Mouse (Mus musculus): ENCODE data around the gene Rph3al. TPM values are rescaled to one million over a fixed set of nuclear protein-coding genes. Genes with fewer than 3 reads are reported as not detected.

Rph3al gene
- polyA plus RNA-seq, 1 experiment: 12.6 TPM

DNA sequence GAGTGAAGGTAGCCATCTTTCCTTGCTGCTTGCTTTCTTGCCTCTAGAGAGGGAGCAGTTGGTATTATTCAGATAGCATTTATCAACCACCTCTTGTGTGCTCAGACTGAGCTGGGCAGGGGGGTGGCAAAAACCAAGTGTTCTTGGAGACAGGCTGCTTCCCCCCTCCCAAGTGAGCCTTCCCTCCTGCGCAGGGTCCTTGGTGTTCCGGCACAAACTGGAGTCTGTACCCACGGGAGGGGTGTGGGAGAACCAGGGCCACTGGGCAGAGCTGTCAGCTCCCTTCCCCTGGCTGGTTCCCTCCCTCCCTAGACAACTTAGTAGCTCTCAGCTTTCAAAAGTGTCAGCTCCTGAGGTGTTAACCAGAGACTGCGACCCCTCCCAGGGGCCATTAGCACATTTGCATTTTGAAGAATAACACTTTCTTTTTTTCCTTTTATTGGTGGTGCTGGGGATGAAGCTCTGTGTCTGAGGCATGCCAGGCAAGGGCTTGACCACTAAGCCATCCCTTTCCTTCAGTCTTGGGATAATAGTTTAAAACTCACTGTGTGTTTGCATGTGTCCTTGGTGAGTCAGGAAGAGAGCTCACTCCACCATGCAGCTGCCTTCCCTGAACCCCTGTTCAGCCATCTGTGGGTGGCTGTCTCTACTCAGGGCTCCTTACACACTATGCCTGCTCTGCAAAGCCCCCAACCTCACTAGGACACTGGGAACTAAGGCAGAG, 73.5 kb downstream of the Rph3al start:
- no peaks in the 10 kb centered on the region for H3K27me3 ChIP-seq (replicated peaks; ENCODE audit: control insufficient read depth, insufficient read depth, low read length)
- TF ChIP-seq POLR2A (IDR thresholded peaks at IDR 0.05; ENCODE audit: low read depth, low read length) (no peak), CTCF (conservative IDR thresholded peaks at IDR 0.05; ENCODE audit: insufficient read depth, insufficient read length, low read depth, low read length) (no peak)
- no peak for DNase-seq
- no peaks in the 10 kb centered on the region for H3K4me1 ChIP-seq (ENCODE audit: control insufficient read depth, insufficient read depth, low read length)
- WGBS: 74% methylated on average over 4 of the region's 4 CpGs
- H3K27ac ChIP-seq (ENCODE audit: insufficient read depth, low read depth, low read length): no peak overlapping the region
- no peak overlapping the region for H3K4me3 ChIP-seq (ENCODE audit: insufficient read depth, low read depth, low read length)
- no peaks in the 10 kb centered on the region for H3K36me3 ChIP-seq (ENCODE audit: control insufficient read depth, insufficient read depth, low read length)

DNA sequence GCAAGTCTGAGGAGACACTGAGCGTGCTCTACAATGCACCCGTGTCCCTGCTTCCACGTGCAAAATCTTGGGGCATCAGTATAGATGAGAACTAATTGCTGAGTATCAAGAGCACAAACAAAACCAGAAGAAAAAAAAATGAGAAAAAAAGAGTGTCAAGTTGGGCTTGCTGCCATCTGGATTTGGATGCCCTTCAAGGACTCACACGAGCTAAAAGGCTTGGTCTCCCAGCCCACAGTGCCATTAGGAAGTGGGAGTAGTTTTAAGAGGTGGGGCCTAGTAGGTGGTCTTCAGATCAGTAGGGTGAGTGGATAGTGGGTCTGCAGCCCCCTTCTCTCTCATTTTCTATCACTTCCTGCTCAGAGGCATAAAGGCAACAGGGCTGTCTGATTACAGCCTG, 75.8 kb downstream of the Rph3al start:
- H3K4me1 ChIP-seq (ENCODE audit: control insufficient read depth, insufficient read depth, low read length): no peaks in the 10 kb centered on the region
- DNase-seq: no peak
- no peaks in the 10 kb centered on the region for H3K27me3 ChIP-seq (replicated peaks; ENCODE audit: control insufficient read depth, insufficient read depth, low read length)
- TF ChIP-seq POLR2A (IDR thresholded peaks at IDR 0.05; ENCODE audit: low read depth, low read length) (no peak), CTCF (conservative IDR thresholded peaks at IDR 0.05; ENCODE audit: insufficient read depth, insufficient read length, low read depth, low read length) (no peak)
- WGBS: 72% methylated on average over 4 of the region's 4 CpGs
- no peaks in the 10 kb centered on the region for H3K36me3 ChIP-seq (ENCODE audit: control insufficient read depth, insufficient read depth, low read length)
- no peak overlapping the region for H3K27ac ChIP-seq (ENCODE audit: insufficient read depth, low read depth, low read length)
- H3K4me3 ChIP-seq (ENCODE audit: insufficient read depth, low read depth, low read length): no peak overlapping the region

DNA sequence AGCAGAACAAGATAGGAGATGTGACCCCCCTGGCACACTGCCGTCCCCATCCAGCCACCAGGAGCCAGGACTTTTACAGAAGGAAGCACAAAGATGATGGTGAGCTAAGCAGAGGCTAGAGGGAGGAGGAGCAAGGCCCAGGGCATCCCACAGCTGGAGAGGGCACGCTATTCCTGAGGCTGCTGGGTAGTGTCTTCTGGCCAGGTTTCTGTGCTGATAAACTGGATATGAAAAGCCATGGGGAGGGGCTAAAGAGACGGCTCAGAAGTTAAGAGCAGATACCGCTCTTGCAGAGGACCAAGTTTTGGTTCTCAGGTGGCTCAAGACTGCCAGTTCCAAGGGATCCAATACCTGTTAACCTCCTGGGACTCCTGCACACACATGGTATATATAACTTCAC, 76.6 kb downstream of the Rph3al start:
- no peak for DNase-seq
- H3K4me1 ChIP-seq (ENCODE audit: control insufficient read depth, insufficient read depth, low read length): no peaks in the 10 kb centered on the region
- H3K27me3 ChIP-seq (replicated peaks; ENCODE audit: control insufficient read depth, insufficient read depth, low read length): no peaks in the 10 kb centered on the region
- no peak overlapping the region for H3K4me3 ChIP-seq (ENCODE audit: insufficient read depth, low read depth, low read length)
- H3K27ac ChIP-seq (ENCODE audit: insufficient read depth, low read depth, low read length): no peak overlapping the region
- no peaks in the 10 kb centered on the region for H3K36me3 ChIP-seq (ENCODE audit: control insufficient read depth, insufficient read depth, low read length)
- WGBS: 62% methylated on average over 4 of the region's 4 CpGs
- TF ChIP-seq POLR2A (IDR thresholded peaks at IDR 0.05; ENCODE audit: low read depth, low read length) (no peak), CTCF (conservative IDR thresholded peaks at IDR 0.05; ENCODE audit: insufficient read depth, insufficient read length, low read depth, low read length) (no peak)

DNA sequence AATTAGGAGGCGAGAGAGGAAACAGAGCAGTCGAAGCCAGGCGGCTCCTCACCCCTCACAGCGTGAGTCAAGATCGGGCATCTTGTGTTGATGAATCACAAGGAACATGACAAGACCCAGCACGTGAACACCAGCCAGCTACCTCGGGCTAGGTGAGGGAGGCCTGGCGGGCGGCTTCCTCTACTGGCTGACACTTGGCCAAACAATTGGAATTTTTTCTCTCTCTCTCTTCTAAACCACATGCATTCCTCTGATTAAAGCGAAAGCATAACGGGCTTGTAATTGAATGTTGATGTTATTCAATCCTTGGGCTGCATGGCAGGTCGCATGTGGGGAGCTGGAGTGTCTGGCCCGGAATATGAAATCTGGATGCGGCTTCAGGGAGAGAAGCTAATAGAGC, 77.0 kb downstream of the Rph3al start:
- Histone ChIP-seq H3K4me3 (ENCODE audit: insufficient read depth, low read depth, low read length) (no peak overlapping the region), H3K27ac (ENCODE audit: insufficient read depth, low read depth, low read length) (no peak overlapping the region), H3K4me1 (ENCODE audit: control insufficient read depth, insufficient read depth, low read length) (no peaks in the 10 kb centered on the region), H3K36me3 (ENCODE audit: control insufficient read depth, insufficient read depth, low read length) (no peaks in the 10 kb centered on the region), H3K27me3 (replicated peaks; ENCODE audit: control insufficient read depth, insufficient read depth, low read length) (no peaks in the 10 kb centered on the region)
- no peak for DNase-seq
- 58% methylated on average over 14 of the region's 14 CpGs for WGBS
- TF ChIP-seq POLR2A (IDR thresholded peaks at IDR 0.05; ENCODE audit: low read depth, low read length) (no peak), CTCF (conservative IDR thresholded peaks at IDR 0.05; ENCODE audit: insufficient read depth, insufficient read length, low read depth, low read length) (no peak)

DNA sequence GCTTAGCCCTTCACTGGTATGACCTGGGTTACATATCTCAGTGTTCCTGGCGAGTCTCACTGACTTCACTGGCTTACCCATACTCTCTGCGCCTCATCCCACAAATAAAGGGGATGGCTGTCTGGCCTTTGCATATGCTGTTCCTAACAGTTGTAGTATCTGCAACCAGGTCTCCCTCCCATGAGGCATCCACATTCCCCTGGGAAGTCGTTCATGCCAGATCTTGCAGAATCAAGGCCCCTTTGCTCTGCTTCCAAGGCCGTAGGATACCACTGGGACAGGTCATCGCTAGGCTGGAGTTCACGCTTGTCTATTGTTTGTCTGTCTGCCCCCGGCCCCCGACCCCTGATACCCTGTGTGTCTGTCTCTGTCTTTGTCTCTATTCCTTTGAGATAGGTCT, 78.8 kb downstream of the Rph3al start:
- Histone ChIP-seq H3K27me3 (replicated peaks; ENCODE audit: control insufficient read depth, insufficient read depth, low read length) (no peaks in the 10 kb centered on the region), H3K36me3 (ENCODE audit: control insufficient read depth, insufficient read depth, low read length) (no peaks in the 10 kb centered on the region), H3K4me1 (ENCODE audit: control insufficient read depth, insufficient read depth, low read length) (no peaks in the 10 kb centered on the region), H3K4me3 (ENCODE audit: insufficient read depth, low read depth, low read length) (no peak overlapping the region), H3K27ac (ENCODE audit: insufficient read depth, low read depth, low read length) (no peak overlapping the region)
- no peak for DNase-seq
- TF ChIP-seq CTCF (conservative IDR thresholded peaks at IDR 0.05; ENCODE audit: insufficient read depth, insufficient read length, low read depth, low read length) (no peak), POLR2A (IDR thresholded peaks at IDR 0.05; ENCODE audit: low read depth, low read length) (no peak)
- WGBS: 90% methylated on average over 8 of the region's 8 CpGs

DNA sequence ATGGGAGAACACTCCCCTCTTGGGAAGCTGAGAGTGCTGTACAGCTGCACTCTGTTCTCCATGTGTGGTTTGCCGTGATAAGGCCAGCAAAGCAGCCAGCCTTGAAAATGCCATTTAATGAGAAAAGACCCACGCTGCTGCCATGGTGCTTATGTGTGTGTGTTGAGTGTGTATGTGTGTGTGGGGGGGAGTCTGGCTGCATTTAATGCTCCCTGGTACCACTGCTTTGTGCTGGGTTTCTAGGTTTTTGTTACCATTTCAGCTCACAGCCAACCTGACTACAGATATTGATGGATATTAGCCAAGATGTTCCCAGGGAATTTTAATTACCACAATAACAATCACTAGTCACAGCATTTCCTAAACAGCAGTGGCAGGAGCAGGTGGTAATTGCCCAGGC, 79.3 kb downstream of the Rph3al start:
- Histone ChIP-seq H3K4me1 (ENCODE audit: control insufficient read depth, insufficient read depth, low read length) (no peaks in the 10 kb centered on the region), H3K27me3 (replicated peaks; ENCODE audit: control insufficient read depth, insufficient read depth, low read length) (no peaks in the 10 kb centered on the region), H3K4me3 (ENCODE audit: insufficient read depth, low read depth, low read length) (no peak overlapping the region), H3K27ac (ENCODE audit: insufficient read depth, low read depth, low read length) (no peak overlapping the region), H3K36me3 (ENCODE audit: control insufficient read depth, insufficient read depth, low read length) (no peaks in the 10 kb centered on the region)
- DNase-seq: no peak
- TF ChIP-seq POLR2A (IDR thresholded peaks at IDR 0.05; ENCODE audit: low read depth, low read length) (no peak), CTCF (conservative IDR thresholded peaks at IDR 0.05; ENCODE audit: insufficient read depth, insufficient read length, low read depth, low read length) (no peak)
- 76% methylated on average over 2 of the region's 2 CpGs for WGBS

DNA sequence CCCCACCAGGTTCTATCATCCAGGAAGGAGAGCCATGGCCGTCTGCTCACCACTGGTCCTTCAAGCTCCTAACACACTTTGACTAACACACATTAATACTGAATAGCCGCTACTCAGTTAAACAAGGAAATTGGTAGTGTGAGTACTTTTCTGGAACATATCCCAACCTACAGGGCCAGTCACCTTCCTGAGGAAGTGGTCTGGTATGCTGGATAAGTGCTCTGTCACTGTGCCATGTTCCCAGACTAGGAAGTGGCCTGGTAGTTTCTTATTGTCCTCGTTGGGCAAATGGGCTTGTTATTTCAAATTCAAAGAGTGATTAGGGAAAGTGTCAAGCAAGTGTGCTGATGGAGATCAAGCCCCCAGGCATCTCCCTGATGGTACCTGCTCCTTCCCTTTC, 80.4 kb downstream of the Rph3al start:
- no peaks in the 10 kb centered on the region for H3K27me3 ChIP-seq (replicated peaks; ENCODE audit: control insufficient read depth, insufficient read depth, low read length)
- DNase-seq: peak; percentile 55
- H3K4me1 ChIP-seq (ENCODE audit: control insufficient read depth, insufficient read depth, low read length): no peaks in the 10 kb centered on the region
- TF ChIP-seq POLR2A (IDR thresholded peaks at IDR 0.05; ENCODE audit: low read depth, low read length) (no peak), CTCF (conservative IDR thresholded peaks at IDR 0.05; ENCODE audit: insufficient read depth, insufficient read length, low read depth, low read length) (no peak)
- 51% methylated on average over 3 of the region's 3 CpGs for WGBS
- no peak overlapping the region for H3K27ac ChIP-seq (ENCODE audit: insufficient read depth, low read depth, low read length)
- no peak overlapping the region for H3K4me3 ChIP-seq (ENCODE audit: insufficient read depth, low read depth, low read length)
- no peaks in the 10 kb centered on the region for H3K36me3 ChIP-seq (ENCODE audit: control insufficient read depth, insufficient read depth, low read length)
